Mouse (Mus musculus) heart, postnatal 0 days (tissue): Measurements from ENCODE around the gene Sprr2a2.
"Not testable (repeated sequence)": the region's sequence is repeated elsewhere in the genome, so short reads cannot be mapped to it uniquely, and the experiment has no call there.

ENCODE experiments used
- CTCF ChIP-seq: IDR thresholded peaks from 2 replicates; pipeline ENCODE4 v1.5.1; 2016; ENCODE audit warnings: antibody characterized with exemption, control low read depth, low read depth
- EP300 ChIP-seq: IDR thresholded peaks from 2 replicates; pipeline ENCODE4 v1.6.1; 2016; ENCODE audit warnings: antibody characterized with exemption, low read depth

- TF ChIP-seq CTCF, EP300: not testable (repeated sequence)
These were observed 8.0 kb downstream of the Sprr2a2 start for GRCm38 (mm10) chr3:92223708-92224107.
